Mouse (Mus musculus) embryo, embryonic 10.5 days (tissue): ENCODE results near the gene Ttc23.
A peak's percentile ranks its signal among the peaks of the same experiment; 100 is the strongest.

Experiments used
- DNase-seq: peaks from one replicate; pipeline ENCODE4 v3.0.0-alpha.2; 2015; ENCODE audit warnings: low spot score

The Ttc23 gene

DNA sequence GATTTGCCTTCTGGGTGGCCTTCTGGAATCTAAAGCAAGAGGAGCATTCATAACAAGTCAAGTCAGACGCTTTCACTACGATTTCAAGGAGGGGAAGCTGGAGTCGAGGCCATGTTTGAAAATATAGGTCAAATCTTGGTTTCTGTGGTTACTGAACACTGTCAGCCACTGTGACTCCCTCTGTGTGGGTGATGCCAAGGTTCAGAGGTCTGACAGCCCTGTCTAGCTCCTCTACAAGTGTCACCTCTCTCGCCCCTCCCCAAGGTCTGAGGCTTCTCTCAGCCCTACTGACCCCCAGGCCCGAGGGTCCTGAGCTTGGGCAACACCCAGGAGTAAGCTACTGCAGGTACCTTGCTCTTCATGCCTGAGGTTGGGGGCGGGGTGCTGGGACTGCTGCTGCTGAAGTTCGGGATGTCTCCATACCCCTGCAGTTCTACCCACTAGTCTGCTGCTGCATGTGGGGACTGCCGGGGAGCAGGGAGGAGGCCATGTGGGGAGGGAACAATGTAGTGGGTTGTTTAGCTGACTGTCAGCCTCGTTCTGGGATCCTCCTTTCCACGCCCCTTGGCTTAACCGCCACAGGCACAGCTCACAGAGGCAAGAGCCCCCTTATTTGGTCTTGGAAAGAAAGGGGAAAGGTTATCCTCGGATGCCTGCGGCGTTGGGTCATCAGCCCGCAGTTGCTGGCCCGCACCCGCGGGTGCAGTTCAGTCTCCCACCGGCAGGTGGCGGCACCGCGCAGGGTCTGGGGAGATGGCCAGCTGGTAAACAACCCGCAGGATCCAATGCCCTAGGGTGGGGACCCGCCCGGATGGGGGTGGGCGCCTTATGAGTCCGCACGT, 156.0 kb downstream of the Ttc23 start:
- DNase-seq = peak; percentile 85

DNA sequence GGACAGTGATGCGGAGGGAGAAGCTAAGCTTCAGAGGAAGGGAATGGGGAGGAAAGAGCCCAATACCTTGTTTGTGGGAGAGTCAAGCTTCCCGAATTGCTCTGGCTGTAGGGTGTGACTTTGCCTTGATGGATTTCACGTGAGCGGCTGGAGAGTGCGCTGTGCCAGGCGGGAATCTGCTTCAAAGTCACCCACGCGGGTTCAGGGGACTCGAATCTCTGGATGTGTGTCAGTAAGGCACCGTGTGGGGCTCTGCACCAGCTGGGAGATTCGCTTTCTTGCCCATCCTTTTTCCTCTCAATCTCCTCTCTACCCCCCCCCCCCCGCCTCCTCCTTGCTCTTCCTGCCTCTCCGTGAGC, 156.6 kb downstream of the Ttc23 start:
- DNase-seq = no peak
